Mouse (Mus musculus) neural tube, embryonic 12.5 days (tissue): ENCODE measurements at regions not wholly inside any gene's neighbourhood (a gene's known extent, or its start where the extent isn't known, plus 50 kb on each side); places are given as distances from the start of the nearest gene placed in this dataset.

ENCODE experiments used
- ATAC-seq: fragments of 200-750 bp; cut with Nextera tagmentation; 2 replicates; pipeline ENCODE4 v1.8.0; 2017; ENCODE audit warnings: low read depth, mild to moderate bottlenecking, moderate TSS enrichment, moderate library complexity; ENCODE audit not compliant: low FRiP score
- H3K27ac ChIP-seq: fragments of 300-500 bp; sonication (generic); 2 replicates; pipeline ENCODE4 v1.5.1; 2016
- H3K27me3 ChIP-seq: fragments of 300-500 bp; sonication (generic); replicated peaks from 2 replicates; pipeline ENCODE4 v1.6.1; 2016; ENCODE audit warnings: mild to moderate bottlenecking
- H3K36me3 ChIP-seq: fragments of 300-500 bp; sonication (generic); 2 replicates; pipeline ENCODE4 v1.6.1; 2016; ENCODE audit warnings: mild to moderate bottlenecking
- H3K4me1 ChIP-seq: fragments of 300-500 bp; sonication (generic); 2 replicates; pipeline ENCODE4 v1.6.1; 2016
- H3K4me2 ChIP-seq: fragments of 300-500 bp; sonication (generic); replicated peaks from 2 replicates; pipeline ENCODE4 v1.6.1; 2016; ENCODE audit warnings: mild to moderate bottlenecking
- H3K4me3 ChIP-seq: fragments of 300-500 bp; sonication (generic); 2 replicates; pipeline ENCODE4 v1.5.1; 2016
- H3K9ac ChIP-seq: fragments of 300-500 bp; sonication (generic); 2 replicates; pipeline ENCODE4 v1.6.1; 2016; ENCODE audit warnings: mild to moderate bottlenecking
- H3K9me3 ChIP-seq: fragments of 300-500 bp; sonication (generic); 2 replicates; pipeline ENCODE4 v1.6.1; 2016; ENCODE audit warnings: mild to moderate bottlenecking
- WGBS: fragments of 180-500 bp; shearing (Covaris S2); methylation state at CpG from one replicate; pipeline ENCODE4 v1.1.7; 2016; 5-methylcytosine and 5-hydroxymethylcytosine counted together

- no peak overlapping the region for H3K9ac ChIP-seq
- H3K9me3 ChIP-seq: 0 out of 2 replicates have a peak, but pooled peaks cover 1% of the 10 kb centered on the region
- H3K4me1 ChIP-seq: peaks cover 4% of the 10 kb centered on the region; the same call in 1 of the 2 replicates
- ATAC-seq: no peak
- WGBS: 67% methylated on average over 4 of the region's 4 CpGs
- H3K4me3 ChIP-seq: no peak overlapping the region
- H3K27ac ChIP-seq: no peak overlapping the region
- no peaks in the 10 kb centered on the region for H3K36me3 ChIP-seq
- H3K4me2 ChIP-seq: no peak overlapping the region
- no peaks in the 10 kb centered on the region for H3K27me3 ChIP-seq
These were observed 199.7 kb upstream of the Nr4a3 start for GRCm38 (mm10) chr4:47845239-47845638.

DNA sequence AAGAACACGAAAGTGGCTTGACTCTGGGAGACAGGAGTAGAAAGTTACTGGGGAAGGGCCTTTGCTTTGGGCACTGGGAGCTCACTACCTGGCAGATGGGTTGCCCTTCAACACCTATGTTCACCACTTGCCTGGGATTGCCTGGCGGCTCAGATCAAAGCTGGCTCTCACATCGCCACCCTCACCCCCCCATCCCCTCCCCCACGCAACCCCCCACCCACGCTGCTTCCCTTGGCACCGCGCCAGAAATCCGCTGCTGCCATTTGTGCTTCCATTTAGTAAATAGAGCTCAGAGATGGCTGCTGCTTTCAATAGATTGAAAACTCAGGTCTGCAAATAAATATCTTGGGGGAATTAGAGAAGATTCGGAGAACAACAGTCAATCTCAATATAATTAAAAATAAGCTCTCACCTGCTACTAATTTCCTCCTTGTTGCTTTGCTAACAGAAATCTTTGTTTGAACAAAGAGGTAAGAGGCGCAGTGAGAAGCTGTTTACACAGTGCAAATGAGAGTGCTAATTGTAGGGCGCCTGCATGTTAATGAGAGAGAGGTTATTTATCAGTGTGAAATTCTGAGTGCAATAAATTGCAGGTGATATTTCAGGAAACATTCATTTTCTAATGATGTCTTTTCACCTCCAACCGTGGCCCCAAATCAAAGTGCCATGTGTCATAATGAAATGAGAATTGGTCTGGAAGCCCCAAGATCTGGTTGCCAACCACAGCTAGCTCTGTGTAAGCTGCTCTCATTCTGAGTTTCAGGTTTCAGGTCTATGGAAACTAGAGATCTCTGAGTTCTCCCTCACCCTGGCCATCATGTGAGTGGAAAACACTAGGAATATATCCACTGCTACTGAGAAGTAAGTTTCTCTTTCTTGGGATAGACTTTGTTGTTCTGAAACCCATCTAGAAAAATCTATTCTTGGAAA, 198.3 kb upstream of the Nr4a3 start:
- Histone ChIP-seq H3K9me3 (0 out of 2 replicates have a peak, but pooled peaks cover 6% of the 10 kb centered on the region), H3K4me2 (no peak overlapping the region), H3K4me1 (peaks cover 4% of the 10 kb centered on the region; the same call in 1 of the 2 replicates), H3K27ac (no peak overlapping the region), H3K36me3 (no peaks in the 10 kb centered on the region), H3K9ac (no peak overlapping the region), H3K27me3 (no peaks in the 10 kb centered on the region), H3K4me3 (no peak overlapping the region)
- 55% methylated on average over 12 of the region's 12 CpGs for WGBS
- ATAC-seq: no peak

DNA sequence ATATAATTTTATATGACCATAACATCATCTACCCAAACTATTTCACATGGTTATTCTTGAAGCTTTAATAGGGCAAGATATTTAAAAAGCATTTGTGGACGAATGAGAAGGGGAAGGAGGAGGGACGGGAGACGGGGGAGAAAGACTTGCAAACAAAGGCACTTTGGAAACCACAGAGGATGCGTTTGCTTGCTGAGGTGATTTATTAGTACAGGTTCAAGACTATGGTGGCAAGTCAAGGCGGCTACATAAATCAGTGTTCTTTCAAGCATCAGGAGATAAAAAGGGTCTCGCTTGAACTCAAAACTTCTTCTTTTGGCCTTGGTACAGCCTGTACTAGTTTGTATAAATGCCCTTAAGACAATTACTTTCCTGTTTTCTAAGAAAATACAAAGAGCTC, 183.8 kb upstream of the Nr4a3 start:
- Histone ChIP-seq H3K4me3 (no peak overlapping the region), H3K4me2 (no peak overlapping the region), H3K9ac (no peak overlapping the region), H3K27ac (no peak overlapping the region), H3K9me3 (no peaks in the 10 kb centered on the region), H3K4me1 (no peaks in the 10 kb centered on the region), H3K36me3 (no peaks in the 10 kb centered on the region), H3K27me3 (no peaks in the 10 kb centered on the region)
- no peak for ATAC-seq
- 9% methylated on average over 6 of the region's 6 CpGs for WGBS

DNA sequence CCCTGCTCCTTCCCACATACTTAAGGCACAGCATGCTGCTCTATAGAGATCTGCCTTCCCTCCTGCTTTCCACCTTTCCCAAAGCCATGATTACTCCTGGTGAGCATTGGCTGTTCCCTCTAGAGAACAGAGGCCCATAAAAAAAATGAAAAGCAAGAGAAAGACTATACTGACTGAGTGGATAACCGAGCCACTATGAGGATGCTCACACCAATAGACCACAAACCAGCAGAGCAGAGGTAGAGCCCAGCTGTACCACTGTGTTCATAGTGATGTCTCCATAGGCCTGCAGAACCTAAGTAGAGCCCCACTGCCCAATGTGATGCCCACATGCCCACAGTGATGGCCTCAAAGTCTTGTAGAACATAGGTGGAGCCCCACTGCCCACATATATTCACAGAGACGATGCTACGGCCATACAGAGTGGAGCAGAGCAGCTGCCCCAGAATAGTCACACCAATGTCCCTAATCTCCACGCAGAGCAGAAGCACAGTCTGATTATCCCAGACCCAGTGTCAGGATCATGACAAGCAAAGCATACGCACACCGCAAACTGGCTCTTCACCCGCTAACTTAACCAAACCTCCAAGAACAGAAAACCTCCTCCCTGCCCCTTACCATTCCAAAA, 174.8 kb upstream of the Nr4a3 start:
- Histone ChIP-seq H3K9ac (no peak overlapping the region), H3K4me1 (peaks cover 7% of the 10 kb centered on the region; the same call in 1 of the 2 replicates), H3K36me3 (no peaks in the 10 kb centered on the region), H3K27ac (0 out of 2 replicates have a peak overlapping the region, but pooled peaks have one; percentile 16), H3K9me3 (no peaks in the 10 kb centered on the region), H3K4me2 (no peak overlapping the region), H3K4me3 (no peak overlapping the region), H3K27me3 (no peaks in the 10 kb centered on the region)
- 53% methylated on average over 7 of the region's 7 CpGs for WGBS
- ATAC-seq: peak; percentile 65

GRCm38 (mm10) chr4:47870638-47871019, 174.3 kb upstream of the Nr4a3 start:
- H3K9ac ChIP-seq: no peak overlapping the region
- 0 out of 2 replicates have a peak overlapping the region, but pooled peaks have one; percentile 16 for H3K27ac ChIP-seq
- WGBS: 11% methylated on average over 5 of the region's 5 CpGs
- H3K4me2 ChIP-seq: no peak overlapping the region
- H3K4me3 ChIP-seq: no peak overlapping the region
- peak; percentile 82 for ATAC-seq
- no peaks in the 10 kb centered on the region for H3K36me3 ChIP-seq
- peaks cover 7% of the 10 kb centered on the region; the same call in 1 of the 2 replicates for H3K4me1 ChIP-seq
- no peaks in the 10 kb centered on the region for H3K9me3 ChIP-seq
- H3K27me3 ChIP-seq: no peaks in the 10 kb centered on the region

GRCm38 (mm10) chr4:47881560-47881959, 163.4 kb upstream of the Nr4a3 start:
- Histone ChIP-seq H3K4me2 (no peak overlapping the region), H3K4me1 (0 out of 2 replicates have a peak, but pooled peaks cover 3% of the 10 kb centered on the region), H3K9me3 (no peaks in the 10 kb centered on the region), H3K36me3 (no peaks in the 10 kb centered on the region), H3K4me3 (no peak overlapping the region), H3K27me3 (no peaks in the 10 kb centered on the region), H3K27ac (no peak overlapping the region), H3K9ac (no peak overlapping the region)
- ATAC-seq: no peak
- WGBS: 71% methylated on average over 9 of the region's 9 CpGs

DNA sequence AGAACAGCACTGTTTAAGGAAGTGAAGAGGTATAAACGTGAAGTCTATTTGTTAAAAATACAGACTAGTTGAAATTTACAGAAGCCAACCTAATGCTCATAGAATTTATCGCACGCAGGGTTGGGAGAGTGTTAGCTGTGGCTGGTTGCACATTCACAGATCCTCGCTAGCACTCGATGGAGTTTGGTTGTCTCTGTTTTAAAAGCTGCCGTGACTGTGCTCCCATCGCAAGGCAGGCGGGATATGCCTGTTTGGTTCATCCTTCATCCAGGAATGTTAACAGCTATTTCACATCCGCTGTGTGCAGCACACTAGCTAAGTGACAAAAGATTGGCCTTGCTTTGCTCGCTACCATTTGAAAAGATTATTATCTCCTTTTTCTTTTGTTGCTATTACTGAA, 162.9 kb upstream of the Nr4a3 start:
- Histone ChIP-seq H3K9me3 (no peaks in the 10 kb centered on the region), H3K4me1 (no peaks in the 10 kb centered on the region), H3K27ac (no peak overlapping the region), H3K4me2 (no peak overlapping the region), H3K9ac (no peak overlapping the region), H3K4me3 (no peak overlapping the region), H3K27me3 (no peaks in the 10 kb centered on the region), H3K36me3 (no peaks in the 10 kb centered on the region)
- WGBS: 76% methylated on average over 10 of the region's 10 CpGs
- ATAC-seq: no peak

DNA sequence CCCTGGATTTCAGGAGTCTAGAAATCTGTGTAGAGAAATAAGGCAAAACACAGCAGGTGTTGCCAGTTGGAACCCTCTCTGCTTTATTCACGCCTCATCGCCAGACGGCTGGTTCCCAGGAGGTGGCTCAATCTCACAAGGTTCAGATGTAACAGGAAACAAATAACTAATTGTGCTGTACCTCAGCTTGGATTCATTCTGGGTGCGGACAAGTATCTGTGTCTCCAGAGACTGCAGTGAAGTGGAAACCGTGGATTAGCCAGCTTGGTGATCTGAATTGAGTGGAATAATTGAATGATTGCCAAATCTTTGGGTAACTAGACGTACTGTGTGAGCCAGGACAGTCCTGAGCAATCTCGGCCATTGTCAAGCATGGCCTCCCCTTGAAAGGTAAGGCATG, 145.4 kb upstream of the Nr4a3 start:
- ATAC-seq: peak; percentile 79
- Histone ChIP-seq H3K27me3 (no peaks in the 10 kb centered on the region), H3K4me2 (no peak overlapping the region), H3K4me3 (no peak overlapping the region), H3K9me3 (no peaks in the 10 kb centered on the region), H3K36me3 (no peaks in the 10 kb centered on the region), H3K4me1 (no peaks in the 10 kb centered on the region), H3K9ac (no peak overlapping the region), H3K27ac (no peak overlapping the region)
- 38% methylated on average over 7 of the region's 7 CpGs for WGBS

GRCm38 (mm10) chr4:47902749-47903148, 142.2 kb upstream of the Nr4a3 start:
- Histone ChIP-seq H3K4me1 (no peaks in the 10 kb centered on the region), H3K4me3 (no peak overlapping the region), H3K27me3 (no peaks in the 10 kb centered on the region), H3K9ac (no peak overlapping the region), H3K27ac (no peak overlapping the region), H3K9me3 (no peaks in the 10 kb centered on the region), H3K36me3 (no peaks in the 10 kb centered on the region), H3K4me2 (no peak overlapping the region)
- WGBS: 94% methylated on average over 12 of the region's 12 CpGs
- ATAC-seq: no peak

- WGBS: 94% methylated on average over 1 of the region's 1 CpGs
- H3K27ac ChIP-seq: no peak overlapping the region
These were observed 132.7 kb upstream of the Nr4a3 start for GRCm38 (mm10) chr4:47912259-47912658.

GRCm38 (mm10) chr4:47919576-47919975, 125.4 kb upstream of the Nr4a3 start:
- no peak for ATAC-seq
- no peaks in the 10 kb centered on the region for H3K36me3 ChIP-seq
- no peaks in the 10 kb centered on the region for H3K4me1 ChIP-seq
- 83% methylated on average over 7 of the region's 7 CpGs for WGBS
- no peak overlapping the region for H3K27ac ChIP-seq
- H3K4me2 ChIP-seq: no peak overlapping the region
- H3K27me3 ChIP-seq: no peaks in the 10 kb centered on the region
- no peaks in the 10 kb centered on the region for H3K9me3 ChIP-seq
- no peak overlapping the region for H3K9ac ChIP-seq
- no peak overlapping the region for H3K4me3 ChIP-seq

More at GRCm38 (mm10) chr4:47912259-47912658, 132.7 kb upstream of the Nr4a3 start:
- Histone ChIP-seq H3K4me1 (no peaks in the 10 kb centered on the region), H3K4me3 (no peak overlapping the region), H3K36me3 (no peaks in the 10 kb centered on the region), H3K27me3 (no peaks in the 10 kb centered on the region), H3K9ac (no peak overlapping the region), H3K4me2 (no peak overlapping the region), H3K9me3 (no peaks in the 10 kb centered on the region)
- ATAC-seq: no peak

DNA sequence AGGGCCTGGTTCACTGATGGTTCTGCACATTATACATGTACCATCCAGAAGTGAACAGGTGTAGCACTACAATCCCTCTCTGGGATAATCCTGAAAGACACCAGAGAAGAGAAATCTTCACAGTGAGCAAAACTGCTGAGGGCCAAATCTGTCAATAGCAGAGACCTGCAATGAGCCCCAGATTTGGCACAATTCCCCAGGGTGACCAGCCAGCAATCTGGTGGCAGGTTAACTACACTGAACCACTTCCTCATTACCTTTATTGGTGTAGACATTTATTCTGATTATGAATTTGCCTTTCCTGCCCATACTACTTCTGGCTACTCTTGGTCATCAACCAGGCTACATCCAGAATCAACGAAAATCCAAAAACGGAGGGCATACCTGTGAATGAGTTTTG, 113.5 kb upstream of the Nr4a3 start:
- 85% methylated on average over 2 of the region's 2 CpGs for WGBS
- H3K36me3 ChIP-seq: no peaks in the 10 kb centered on the region
- ATAC-seq: no peak
- no peaks in the 10 kb centered on the region; the same call in 1 of the 2 replicates for H3K9me3 ChIP-seq
- H3K4me1 ChIP-seq: no peaks in the 10 kb centered on the region
- no peak overlapping the region for H3K27ac ChIP-seq
- no peaks in the 10 kb centered on the region for H3K27me3 ChIP-seq
- no peak overlapping the region for H3K4me3 ChIP-seq
- H3K9ac ChIP-seq: no peak overlapping the region
- no peak overlapping the region for H3K4me2 ChIP-seq
